Mouse (Mus musculus): Measurements from ENCODE around the gene Ubap2l.

Gene Ubap2l

DNA sequence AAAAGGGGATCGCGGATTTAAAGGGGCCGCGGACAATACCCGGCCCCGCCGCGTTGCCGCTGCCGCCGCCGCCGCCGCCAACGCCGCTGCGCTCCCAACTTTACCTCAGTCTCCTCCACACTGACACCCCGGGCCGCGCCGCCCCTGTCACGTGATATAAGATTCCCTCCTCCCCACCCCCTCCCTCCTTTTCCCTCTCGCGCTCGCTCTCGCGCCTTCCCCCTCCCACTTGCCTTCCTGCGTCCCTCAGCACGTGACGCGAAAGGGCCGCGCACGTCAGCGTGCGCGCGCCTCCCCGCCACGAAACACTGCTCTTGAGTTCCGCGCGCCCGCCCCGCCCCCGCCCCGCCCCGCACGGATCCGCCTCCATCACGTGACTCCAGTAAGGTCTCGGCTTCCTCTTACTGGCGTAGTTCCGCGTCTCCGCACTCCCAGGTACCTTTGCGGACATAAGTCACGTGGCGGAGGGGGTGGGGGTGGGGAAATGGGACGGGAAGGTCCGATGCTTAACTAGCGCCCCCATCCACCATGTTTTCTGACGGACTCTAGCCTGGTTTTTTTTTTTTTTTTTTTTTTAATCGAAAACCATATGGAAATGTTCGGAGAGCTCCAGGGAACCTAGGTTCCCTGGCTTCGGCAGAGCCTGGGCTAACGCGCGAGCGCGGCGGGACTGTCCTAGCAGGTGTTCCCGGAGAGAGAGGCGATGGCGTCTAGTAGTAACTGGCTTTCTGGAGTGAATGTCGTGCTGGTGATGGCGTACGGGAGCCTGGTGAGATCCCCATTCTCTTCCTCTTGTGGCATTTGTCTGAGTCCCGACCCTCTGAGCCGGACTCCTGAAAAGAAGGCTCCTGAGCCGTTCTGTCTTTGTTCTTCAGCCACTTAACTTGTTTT is at the start of gene Ubap2l:
Gene Ubap2l, minus strand, starts transcription at position 278 of the 891 bp plus-strand sequence.
- peak; percentile 93 for DNase-seq

DNA sequence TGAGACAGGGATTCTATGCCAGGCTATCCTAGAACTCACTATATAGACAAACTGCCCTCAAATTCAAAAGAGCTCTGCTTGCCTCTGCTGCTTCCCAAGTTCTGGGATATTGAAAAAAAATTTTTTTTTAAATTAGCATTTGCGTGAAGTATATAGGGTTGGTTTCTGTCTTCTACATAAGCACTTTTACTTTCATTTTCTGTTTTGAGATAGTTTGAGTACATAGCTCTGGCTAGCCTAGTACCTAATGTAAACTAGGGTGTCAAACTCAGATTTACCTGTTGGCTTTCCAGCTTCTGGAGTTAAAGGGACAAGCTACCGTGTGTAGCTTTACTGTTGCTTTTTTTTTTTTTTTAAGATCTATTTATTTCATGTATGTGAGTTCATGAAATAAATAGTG is 49.2 kb upstream of the Ubap2l start:
- DNase-seq, result no peak

GRCm38 (mm10) chr3:90101010-90101409 is 48.6 kb upstream of the Ubap2l start:
- DNase-seq, result no peak

DNA sequence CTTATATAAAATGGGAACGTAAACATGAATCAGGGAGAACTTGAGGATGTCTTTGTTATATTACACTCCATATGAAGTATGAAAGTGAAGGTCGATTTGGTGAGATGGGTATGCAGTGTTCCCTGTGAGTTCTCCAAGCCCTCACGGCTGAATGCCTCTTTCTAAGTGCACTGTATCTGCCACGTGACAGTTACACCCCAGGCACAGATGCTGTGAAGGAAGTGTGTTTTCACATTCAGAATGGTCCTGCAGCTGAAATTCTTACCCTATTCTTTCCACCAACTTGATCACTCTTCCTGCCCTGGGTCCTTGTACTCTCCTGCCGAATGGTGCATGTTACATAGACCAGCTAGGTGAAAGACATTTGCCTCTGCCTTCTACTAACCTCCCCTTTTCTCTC is 45.5 kb upstream of the Ubap2l start:
- DNase-seq, result no peak

- no peak for DNase-seq
Observed at GRCm38 (mm10) chr3:90094453-90094852, 42.0 kb upstream of the Ubap2l start.

GRCm38 (mm10) chr3:90090892-90091291 is 38.5 kb upstream of the Ubap2l start:
- no peak for DNase-seq

DNA sequence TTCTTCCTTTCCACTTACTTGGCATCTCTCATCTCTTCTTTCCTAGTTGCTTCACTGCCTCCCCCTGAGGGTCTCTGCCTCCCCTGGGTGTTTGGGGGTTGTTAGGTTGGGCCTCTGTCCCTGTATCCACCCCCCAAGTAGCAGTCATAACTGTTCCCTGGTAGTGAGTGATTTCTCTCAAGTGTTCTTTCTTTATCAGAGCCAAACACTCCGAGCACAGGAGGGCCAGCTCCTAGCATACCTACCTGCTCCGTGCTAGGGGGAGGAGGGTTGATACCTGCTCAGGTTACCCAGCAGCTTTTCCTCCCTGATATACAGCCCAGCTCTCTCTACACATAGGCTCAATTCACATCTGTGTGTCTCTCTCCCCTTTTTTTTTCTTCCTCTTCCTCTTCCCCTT is 36.2 kb upstream of the Ubap2l start:
- DNase-seq, result no peak

DNA sequence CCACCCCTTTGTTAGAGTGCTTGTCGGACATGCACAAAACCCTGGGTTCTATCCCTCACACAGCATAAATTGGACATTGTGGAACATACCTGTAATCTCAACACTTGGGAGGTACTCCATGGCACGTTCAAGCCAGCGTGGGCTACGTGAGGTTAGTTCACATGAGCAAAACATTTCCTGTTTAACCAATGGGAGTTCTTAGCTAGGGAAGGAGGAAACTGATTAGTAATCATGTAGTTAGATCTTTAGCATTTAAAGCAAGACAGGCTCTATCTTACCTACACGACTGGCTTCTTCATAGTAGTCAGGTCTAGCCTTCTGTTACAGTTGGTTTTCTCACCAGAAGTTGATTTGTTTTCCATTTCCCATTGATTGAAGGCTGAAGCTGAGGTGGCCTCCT is 33.6 kb upstream of the Ubap2l start:
- DNase-seq, result no peak

- no peak for DNase-seq
Observed at GRCm38 (mm10) chr3:90085281-90085680, 32.9 kb upstream of the Ubap2l start.

DNA sequence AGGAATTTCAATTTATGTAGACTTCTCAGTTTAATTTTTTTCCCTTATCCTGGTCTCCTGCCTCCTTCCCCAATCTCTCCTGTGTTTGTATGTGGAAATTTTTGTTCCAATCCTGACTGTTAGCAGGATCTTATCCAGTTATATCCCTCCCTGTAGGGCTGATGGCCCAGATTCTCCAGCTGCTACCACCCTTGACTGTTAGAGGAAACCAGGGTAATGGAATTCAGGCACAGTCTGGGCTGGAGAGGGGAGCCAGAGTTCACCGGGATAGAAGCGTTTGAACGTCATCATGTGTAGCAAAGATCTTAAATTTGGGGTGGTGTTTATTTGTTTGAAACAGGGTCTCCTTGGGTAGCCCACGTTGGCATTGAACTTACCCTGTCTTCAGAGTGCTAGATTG is 32.4 kb upstream of the Ubap2l start:
- no peak for DNase-seq

GRCm38 (mm10) chr3:90083698-90084324 is 31.4 kb upstream of the Ubap2l start:
- DNase-seq, result no peak

DNA sequence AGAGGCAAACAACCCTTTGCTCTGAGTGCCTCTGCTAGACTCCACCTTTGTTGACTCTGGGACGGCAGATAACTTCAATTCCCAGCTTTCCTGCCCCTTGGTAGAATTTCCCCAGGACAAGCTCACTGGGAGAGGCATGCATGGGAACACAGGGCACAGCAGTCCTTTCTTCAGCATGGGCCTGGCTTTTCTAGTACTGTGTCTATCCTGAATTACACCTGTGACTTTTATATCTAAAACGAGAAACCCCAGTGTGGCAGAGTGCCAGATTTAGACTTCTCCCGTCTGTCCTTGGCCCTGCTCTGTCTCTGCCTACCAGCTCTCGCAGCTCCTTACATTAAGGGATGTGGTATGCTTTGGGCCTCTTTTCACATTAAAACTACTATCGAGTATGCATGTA is 30.6 kb upstream of the Ubap2l start:
- no peak for DNase-seq

DNA sequence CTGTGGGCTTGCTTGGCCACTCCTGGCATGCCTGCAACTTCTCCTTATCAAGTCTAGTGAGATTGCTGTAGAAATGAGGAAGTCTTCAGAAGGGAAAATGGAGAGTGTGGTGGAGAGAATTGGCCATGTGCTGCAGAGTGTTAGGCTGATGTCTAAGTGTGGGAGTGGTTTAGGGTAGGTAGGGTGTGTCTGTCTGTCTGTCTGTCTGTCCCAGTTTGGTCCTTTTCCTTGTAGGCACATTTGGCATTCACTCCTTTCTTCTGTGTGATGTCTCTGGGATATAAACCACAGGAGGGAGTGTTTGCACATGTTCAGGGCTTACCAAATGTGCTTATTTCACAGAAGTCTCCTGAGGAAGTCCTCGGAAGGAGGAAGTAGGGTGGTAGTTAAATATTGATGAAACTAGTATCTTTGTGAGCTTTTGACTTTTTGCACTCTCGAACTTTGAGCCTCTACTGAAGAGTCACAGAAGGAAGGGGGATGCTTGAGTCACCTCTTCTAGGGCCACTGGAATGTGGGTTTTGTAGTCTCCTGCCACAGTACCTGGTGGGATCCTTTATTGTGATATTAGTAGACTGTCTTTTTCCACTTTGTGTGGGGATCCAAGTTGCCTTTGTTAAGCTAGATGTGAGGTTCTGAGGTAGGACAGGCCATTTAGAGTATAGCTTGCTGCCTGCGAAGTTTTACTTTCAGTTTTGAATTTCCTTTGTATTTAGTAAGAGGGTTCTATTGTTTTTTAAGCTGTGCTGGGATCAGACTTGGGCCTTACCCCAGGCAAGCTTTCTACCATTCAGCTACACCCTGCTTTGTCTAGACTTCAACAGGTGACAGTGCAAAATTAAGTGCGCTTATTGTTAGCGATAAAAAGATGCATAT is 29.2 kb upstream of the Ubap2l start:
- no peak for DNase-seq

GRCm38 (mm10) chr3:90080498-90080863 is 28.1 kb upstream of the Ubap2l start:
- DNase-seq, result no peak

DNA sequence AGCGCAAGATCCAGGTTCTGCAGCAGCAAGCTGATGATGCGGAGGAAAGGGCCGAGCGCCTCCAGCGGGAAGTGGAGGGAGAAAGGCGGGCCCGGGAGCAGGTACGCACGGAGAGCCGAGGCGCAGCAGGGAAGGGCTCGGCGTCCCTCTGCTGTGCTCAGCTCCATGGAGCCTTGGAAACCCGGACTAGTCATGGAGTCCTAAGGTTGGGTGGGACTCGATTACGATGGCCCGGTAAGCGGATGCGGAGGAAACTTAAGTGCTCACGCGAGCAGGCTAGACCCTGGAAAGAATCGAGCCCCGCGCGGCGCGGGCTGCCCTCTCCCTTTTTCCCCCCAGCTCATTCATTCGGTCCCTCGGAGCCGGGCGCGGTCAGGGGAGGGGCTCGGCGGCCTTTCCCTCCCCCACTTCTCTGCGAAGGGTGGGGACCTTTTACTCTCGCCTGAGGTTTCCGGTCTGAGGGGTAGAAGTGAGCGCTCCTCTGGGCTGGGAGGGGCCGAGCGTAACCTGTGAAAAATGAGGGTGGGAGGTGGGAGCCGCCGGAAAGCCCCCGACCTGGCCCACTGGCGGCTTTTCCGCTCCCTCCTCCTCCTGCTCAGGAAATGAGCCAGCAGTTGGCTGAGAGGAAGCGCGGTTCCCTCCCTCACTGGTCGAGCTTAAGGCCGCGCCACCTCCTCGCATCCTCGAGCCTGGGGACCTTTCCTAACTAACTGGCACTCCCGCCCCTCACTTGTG is 27.5 kb upstream of the Ubap2l start:
- DNase-seq, result peak; percentile 35

DNA sequence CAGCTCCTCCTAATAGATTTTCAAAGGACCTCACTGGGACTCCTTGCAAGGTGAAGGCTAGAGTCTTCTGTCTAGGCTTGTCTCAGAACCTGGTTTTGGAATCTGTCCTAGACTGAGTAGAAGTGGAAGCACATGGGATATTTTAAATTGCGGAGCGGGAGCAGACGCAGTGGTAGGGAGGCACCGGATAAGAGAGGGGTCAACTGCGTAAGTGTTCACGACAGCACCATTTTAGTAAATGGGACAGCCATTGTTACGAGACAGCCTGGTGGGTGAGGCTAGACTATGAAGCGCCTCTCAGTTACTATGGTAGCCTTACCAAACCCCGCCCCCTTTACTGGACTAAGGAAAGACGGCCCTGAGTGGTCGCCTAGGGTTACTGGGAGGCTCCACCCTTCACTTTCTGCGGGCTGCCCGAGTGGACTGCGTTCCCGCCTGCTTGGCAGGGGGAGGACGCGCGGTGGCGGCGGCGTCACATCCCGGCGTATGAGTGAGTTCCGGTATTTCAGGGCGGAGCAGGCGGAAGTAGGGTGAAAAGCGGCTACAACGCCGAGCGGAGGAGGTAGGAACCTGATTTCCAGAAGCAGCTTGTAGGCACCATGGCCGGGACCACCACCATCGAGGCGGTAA is 26.8 kb upstream of the Ubap2l start:
- DNase-seq, result peak; percentile 82

- DNase-seq, result no peak
Observed at GRCm38 (mm10) chr3:90078224-90078623, 25.8 kb upstream of the Ubap2l start.

DNA sequence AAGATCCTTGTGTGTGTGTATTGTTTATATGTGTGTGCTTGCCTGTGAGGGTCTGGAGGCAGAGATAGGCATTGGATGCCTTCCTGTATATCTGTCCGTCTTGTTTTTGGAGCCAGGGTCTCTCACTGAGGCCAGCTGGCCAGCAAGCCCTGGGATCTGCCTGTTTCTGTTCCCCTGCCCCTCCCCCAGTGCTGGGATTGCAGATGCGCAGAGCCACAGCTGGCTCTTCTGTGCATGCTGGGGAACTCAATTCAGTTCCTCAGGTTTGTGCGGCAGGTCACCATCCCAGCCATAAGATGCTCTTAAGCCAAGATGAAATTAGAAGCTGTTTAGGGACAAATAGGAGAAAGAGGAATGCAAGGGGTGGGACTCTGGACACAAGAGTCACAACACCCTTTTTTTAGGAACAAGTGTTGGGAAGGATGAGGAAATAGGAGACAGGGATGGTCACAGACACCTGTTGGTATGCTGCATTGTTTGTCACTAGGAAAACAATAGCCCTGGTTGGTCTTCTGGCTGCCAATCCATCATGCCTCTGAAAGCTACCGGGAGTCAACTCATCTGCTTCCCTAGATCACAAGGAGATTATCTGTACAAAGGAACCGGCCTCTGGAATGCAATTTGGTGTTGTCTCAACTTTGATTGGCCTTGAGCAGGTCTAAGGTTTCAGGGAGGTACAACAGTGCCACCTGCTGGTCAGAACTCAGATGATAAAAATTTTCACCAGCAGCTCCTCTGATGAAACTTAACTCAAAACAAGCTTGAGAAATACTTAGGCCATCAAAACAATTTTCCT is 24.7 kb upstream of the Ubap2l start:
- DNase-seq, result peak; percentile 73

GRCm38 (mm10) chr3:90072294-90072693 is 19.9 kb upstream of the Ubap2l start, which contains the start of gene Tpm3:
Tpm3 (plus strand) TSS chr3:90072649.
- no peak for DNase-seq

GRCm38 (mm10) chr3:90069688-90070087 is 17.3 kb upstream of the Ubap2l start:
- DNase-seq, result no peak

DNA sequence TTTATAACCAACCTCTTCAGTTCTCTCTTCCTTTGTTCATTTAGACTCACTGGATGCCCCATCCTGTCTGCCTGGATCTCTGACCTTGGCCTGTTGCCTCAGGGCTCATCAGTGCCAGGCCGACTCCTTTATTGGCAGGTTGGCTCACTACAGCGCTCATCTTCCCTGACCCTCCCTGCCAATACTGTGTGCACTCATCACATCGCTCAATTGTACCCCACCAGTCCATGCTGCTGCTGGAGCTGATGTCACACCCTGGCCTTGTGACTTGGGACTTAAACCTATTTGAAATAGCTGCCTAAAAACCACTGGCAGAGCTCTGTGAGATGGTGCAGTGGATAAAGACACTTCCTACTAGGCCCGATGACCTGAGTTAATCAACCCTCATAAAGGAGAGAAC is 15.4 kb upstream of the Ubap2l start:
- no peak for DNase-seq
